Mouse (Mus musculus) hematopoietic multipotent progenitor cell, adult 10-12 weeks (in vitro differentiated cells): Measurements from ENCODE around the gene Stx1a. TPM values are rescaled to one million over a fixed set of nuclear protein-coding genes. Genes with fewer than 3 reads are reported as not detected.

Experiments
- polyA plus RNA-seq: library from polyadenylated mRNA; stranded (reverse); fragments of >175 nt; gene quantifications from 2 replicates; pipeline ENCODE4 v1.2.3, GENCODE M21; 2012; ENCODE audit warnings: low replicate concordance

Stx1a gene
- 11.2 and 13.3 TPM in 2 replicates for polyA plus RNA-seq

GRCm38 (mm10) chr5:135023344-135024173 lies at the start of gene Stx1a:
Gene Stx1a (plus strand): TSS chr5:135023482.

DNA sequence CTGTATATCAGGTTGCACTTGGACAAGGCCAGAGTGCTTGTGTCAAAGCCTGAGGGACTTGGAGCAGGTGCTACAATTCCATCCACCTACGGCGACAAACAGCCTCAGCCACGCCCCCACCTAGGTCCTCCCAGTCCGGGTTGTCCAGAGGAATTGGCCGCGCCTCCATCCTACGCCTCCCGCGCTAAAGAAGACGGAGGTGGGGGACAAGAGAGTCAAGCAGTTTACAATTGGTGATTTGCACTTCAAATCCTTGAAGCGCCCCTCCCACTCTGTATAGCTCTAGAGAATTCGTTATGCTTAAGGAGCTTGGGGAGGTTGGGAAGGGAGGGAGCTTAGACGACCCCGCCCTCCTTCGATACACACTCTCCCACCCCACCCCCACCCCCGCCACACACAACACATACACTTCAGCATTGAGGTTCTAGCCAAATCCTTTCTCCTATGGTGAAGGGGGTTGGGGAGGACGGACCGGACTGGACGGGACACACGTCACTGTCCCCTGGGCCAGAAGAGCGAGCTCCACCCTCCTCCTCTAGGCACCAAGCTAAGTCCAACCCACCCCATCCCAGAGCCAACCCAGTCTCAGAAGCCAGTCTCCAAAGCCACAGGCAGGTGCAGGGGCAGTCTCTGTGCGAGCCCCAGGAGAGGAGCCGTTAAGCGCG lies 37.5 kb upstream of the Stx1a start, which contains the start of gene Cldn3:
Gene Cldn3, plus strand, starts transcription at position 582 of the 665 bp plus-strand sequence.

GRCm38 (mm10) chr5:135008671-135009589 lies 14.4 kb upstream of the Stx1a start, which contains the start of gene Abhd11:
Gene Abhd11 (plus strand): TSS chr5:135009152.

DNA sequence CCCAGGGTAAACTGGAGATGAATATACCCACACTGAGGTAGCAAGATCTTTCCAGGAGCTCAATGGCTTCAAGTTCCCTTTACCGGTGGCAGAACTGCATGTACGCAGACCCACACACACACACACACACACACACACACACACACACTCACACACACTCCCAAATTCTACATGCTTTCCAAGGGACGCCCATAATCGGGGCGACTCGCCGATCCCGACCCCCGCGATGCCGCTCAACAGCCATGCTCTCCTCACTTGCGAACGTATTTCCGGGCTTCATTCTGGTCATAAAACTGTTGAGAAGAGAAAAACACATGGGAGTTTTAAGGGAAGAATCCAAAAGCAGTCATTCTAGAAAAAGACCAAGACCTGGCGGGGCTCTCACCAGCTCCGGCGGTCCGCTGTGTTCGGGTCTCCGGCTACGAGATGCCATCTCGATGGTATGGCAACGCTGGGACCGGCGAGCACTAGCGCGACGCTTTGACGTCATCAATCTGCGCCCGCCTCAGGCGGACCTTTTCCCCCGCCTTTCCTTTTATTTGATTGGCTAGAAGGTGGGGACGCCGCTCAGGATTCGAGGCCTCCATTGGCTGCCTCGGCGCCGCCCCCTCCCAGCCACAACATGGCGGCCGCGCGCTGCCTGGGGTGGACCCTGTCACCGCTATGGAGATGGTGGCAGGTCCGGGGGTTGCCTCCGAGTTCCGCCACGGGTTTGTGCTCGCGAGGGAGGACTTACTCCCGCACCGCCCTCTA lies 40.5 kb downstream of the Stx1a start, which contains the start of gene Dnajc30:
Gene Dnajc30, plus strand, starts transcription at position 574 of the 753 bp plus-strand sequence.

DNA sequence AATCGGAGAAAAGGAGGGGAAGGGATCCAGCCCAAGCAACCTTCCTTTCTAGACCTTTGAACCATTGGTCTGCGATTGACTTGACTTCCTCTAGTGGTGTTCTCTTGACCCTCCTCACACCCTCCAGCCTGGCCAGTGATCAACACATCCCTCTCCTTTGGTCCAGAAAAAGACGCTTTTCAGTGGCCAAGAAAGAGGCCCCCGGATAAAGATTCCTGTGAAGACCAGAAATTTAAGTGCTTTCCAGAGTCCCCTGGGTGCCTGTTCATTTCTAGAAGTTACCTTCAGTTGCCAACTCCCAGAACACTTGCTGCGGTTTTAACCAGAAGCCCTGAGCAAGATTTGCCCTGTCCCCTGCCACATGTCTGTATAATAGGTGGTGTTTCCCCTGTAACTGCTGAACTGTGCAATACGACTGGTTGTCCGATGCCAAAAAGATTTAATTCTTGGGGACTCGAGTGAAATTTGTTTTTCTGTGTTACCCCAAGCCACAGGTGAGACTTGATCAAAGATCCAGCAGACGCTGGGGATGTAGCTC lies 41.7 kb downstream of the Stx1a start, which contains the start of gene Bud23:
Gene Bud23, minus strand, starts transcription at position 51 of the 538 bp plus-strand sequence.

GRCm38 (mm10) chr5:135077564-135078481 lies 54.5 kb downstream of the Stx1a start, which contains the start of gene Vps37d:
Gene Vps37d (minus strand): TSS chr5:135078266.

GRCm38 (mm10) chr5:135089653-135090052 lies 66.4 kb downstream of the Stx1a start, which contains the start of gene Mlxipl:
Gene Mlxipl (plus strand): TSS chr5:135089890.

Other genes with a start within 250 kb of the Stx1a start
- 0.17 TPM in 1 of 2 replicates, not detected in the other for gene Tmem270, start 116.7 kb upstream of the Stx1a start, polyA plus RNA-seq
- 0.22 and 6.3 TPM in 2 replicates for gene Cldn13, start 108.0 kb upstream of the Stx1a start, polyA plus RNA-seq
- 6.5 and 12.7 TPM in 2 replicates for gene Mettl27, start 91.1 kb upstream of the Stx1a start, polyA plus RNA-seq
- 0.14 and 0.28 TPM in 2 replicates for gene Cldn4, start 76.5 kb upstream of the Stx1a start, polyA plus RNA-seq
- gene Cldn3, start 37.3 kb upstream of the Stx1a start, polyA plus RNA-seq: 0.28 TPM in 1 of 2 replicates, not detected in the other
- gene Abhd11, start 14.3 kb upstream of the Stx1a start, polyA plus RNA-seq: 30.3 and 38.4 TPM in 2 replicates
- gene Dnajc30, start 40.7 kb downstream of the Stx1a start, polyA plus RNA-seq: 47.4 and 79.2 TPM in 2 replicates
- gene Bud23, start 41.5 kb downstream of the Stx1a start, polyA plus RNA-seq: 79.7 and 101 TPM in 2 replicates
- 0.68 and 2.2 TPM in 2 replicates for gene Vps37d, start 54.8 kb downstream of the Stx1a start, polyA plus RNA-seq
- 0.27 and 0.42 TPM in 2 replicates for gene Mlxipl, start 66.4 kb downstream of the Stx1a start, polyA plus RNA-seq
- 12.4 and 13.0 TPM in 2 replicates for gene Tbl2, start 126.2 kb downstream of the Stx1a start, polyA plus RNA-seq
- gene Bcl7b, start 144.8 kb downstream of the Stx1a start, polyA plus RNA-seq: 75.1 and 83.6 TPM in 2 replicates
- 29.3 and 48.8 TPM in 2 replicates for gene Baz1b, start 163.8 kb downstream of the Stx1a start, polyA plus RNA-seq
- 0.45 and 0.48 TPM in 2 replicates for gene Fzd9, start 227.7 kb downstream of the Stx1a start, polyA plus RNA-seq